Mouse (Mus musculus): ENCODE measurements around the gene Ttc41. TPM values are rescaled to one million over a fixed set of nuclear protein-coding genes. Genes with fewer than 3 reads are reported as not detected.

The Ttc41 gene
- polyA plus RNA-seq, 1 experiment, result 0.47 TPM

DNA sequence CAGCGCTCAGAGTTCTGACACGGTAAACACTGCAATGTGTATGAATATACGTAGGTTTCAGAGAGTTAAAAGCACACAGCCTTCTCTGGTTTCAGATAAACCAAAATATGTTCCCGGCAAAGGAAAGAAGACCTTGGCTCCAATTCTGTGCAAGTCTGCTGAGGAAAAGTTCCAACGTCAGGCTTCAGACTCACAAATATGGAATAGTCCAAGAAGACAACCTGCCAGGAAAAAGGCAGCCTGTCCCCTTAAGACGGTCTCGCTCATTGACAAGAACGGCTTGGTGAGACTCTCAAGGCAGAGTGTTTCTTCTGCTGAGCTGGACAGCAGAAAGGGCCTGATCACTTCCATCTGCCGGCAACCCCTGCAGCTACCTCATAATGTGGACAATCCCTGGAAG, 70.7 kb downstream of the Ttc41 start:
- Histone ChIP-seq H3K27ac (ENCODE audit: insufficient read depth, low read depth, low read length) (no peak overlapping the region), H3K4me3 (ENCODE audit: low read depth, low read length) (no peak overlapping the region), H3K36me3 (ENCODE audit: control insufficient read depth, insufficient read depth, low read length) (no peaks in the 10 kb centered on the region), H3K4me1 (ENCODE audit: control insufficient read depth, insufficient read depth, insufficient read length, low read length) (peaks cover 12% of the 10 kb centered on the region), H3K27me3 (ENCODE audit: control insufficient read depth, insufficient read depth, low read length) (peaks cover 8% of the 10 kb centered on the region)
- no peak for TF ChIP-seq CTCF (IDR thresholded peaks at IDR 0.05; ENCODE audit: extremely low read depth, insufficient read length, insufficient replicate concordance, low read depth, low read length)
- no peak for TF ChIP-seq POLR2A (IDR thresholded peaks at IDR 0.05; ENCODE audit: low read depth, low read length)
- 76% methylated on average over 9 of the region's 9 CpGs for WGBS

DNA sequence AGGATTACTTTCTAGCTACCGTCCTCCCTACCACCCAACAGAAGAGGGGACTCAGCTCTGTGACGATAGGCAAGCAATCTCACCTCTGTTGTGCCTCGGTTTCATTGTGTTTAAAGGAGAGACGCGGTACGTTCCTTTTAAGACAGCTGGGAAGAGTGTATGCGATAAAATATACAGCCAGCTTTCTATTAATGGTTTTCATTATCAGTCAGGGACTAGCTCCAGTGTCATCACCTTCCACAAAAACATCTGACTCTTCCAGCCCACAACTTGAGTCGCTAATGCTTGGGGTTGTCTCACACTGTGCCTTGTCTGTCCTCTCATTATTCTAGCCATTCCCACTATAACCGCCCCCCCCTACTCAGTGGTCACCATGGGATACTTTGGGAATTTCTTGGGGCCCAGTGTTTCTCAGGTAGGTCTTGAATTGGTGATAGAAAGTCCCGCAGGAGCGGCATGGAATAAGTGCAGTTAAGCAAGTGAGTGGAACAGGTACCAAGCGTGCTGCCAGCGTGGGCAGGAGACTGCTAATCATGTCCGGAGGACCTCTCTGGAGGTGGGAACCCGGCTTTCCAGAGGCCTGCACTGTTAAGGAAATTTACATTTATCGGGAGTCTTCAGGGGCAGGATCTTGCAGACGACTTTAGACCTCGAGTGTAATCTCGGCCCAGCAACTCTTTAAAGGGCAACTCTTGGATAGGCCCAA, 72.2 kb downstream of the Ttc41 start:
- Histone ChIP-seq H3K27ac (ENCODE audit: insufficient read depth, low read depth, low read length) (peak overlapping the region; percentile 21), H3K27me3 (ENCODE audit: control insufficient read depth, insufficient read depth, low read length) (peaks cover 8% of the 10 kb centered on the region), H3K4me3 (ENCODE audit: low read depth, low read length) (peak overlapping the region; percentile 64), H3K36me3 (ENCODE audit: control insufficient read depth, insufficient read depth, low read length) (no peaks in the 10 kb centered on the region), H3K4me1 (ENCODE audit: control insufficient read depth, insufficient read depth, insufficient read length, low read length) (peaks cover 12% of the 10 kb centered on the region)
- 25% methylated on average over 19 of the region's 19 CpGs for WGBS
- TF ChIP-seq CTCF (IDR thresholded peaks at IDR 0.05; ENCODE audit: extremely low read depth, insufficient read length, insufficient replicate concordance, low read depth, low read length), result no peak
- no peak for TF ChIP-seq POLR2A (IDR thresholded peaks at IDR 0.05; ENCODE audit: low read depth, low read length)

DNA sequence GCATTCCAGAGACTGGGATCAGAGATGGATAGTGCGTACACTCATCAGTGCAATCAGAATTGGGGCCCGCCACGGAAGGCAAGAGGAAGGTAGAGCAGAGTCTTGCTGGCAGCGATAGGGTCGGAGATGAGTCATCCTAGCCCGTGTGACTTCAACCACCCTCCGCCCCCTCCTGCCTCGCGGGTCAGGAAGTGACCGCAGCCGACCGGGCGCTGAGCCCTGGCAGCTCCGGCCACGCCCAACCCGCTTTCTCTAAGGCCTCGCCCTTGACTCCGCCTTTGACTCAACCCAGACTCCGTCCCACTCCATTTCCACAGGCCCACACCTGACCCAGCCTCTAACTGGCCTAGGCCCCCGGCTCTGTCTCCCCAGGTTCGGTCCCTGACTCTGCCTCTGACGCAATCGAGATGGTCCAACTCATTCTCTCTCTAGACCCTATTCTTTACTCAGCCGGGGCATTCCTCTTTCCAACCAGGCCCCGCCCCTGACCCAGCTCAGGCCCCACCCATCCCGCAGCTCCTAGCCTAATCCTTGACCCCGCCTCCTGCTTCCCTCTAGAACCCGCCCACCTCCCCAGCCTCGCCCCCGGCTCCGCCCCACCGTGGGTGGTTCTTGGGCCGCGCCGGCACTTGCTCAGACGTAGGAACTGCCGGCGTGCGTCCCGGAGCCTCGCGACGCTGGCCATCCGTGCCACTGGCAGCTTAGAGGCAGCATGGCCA, 72.9 kb downstream of the Ttc41 start, which contains the start of gene Nt5dc3:
Gene Nt5dc3, plus strand, starts transcription at position 608 of the 719 bp plus-strand sequence.
- TF ChIP-seq POLR2A (IDR thresholded peaks at IDR 0.05; ENCODE audit: low read depth, low read length) (peak; percentile 91), CTCF (IDR thresholded peaks at IDR 0.05; ENCODE audit: extremely low read depth, insufficient read length, insufficient replicate concordance, low read depth, low read length) (no peak)
- Histone ChIP-seq H3K4me3 (ENCODE audit: low read depth, low read length) (peak within 1 kb of the TSS; percentile 64), H3K4me1 (ENCODE audit: control insufficient read depth, insufficient read depth, insufficient read length, low read length) (peaks cover 12% of the 10 kb centered on the region), H3K36me3 (ENCODE audit: control insufficient read depth, insufficient read depth, low read length) (no peaks in the 10 kb centered on the region), H3K27me3 (ENCODE audit: control insufficient read depth, insufficient read depth, low read length) (peaks cover 8% of the 10 kb centered on the region), H3K27ac (ENCODE audit: insufficient read depth, low read depth, low read length) (peak within 1 kb of the TSS; percentile 43)
- under 1% methylated on average over 44 of the region's 44 CpGs for WGBS

DNA sequence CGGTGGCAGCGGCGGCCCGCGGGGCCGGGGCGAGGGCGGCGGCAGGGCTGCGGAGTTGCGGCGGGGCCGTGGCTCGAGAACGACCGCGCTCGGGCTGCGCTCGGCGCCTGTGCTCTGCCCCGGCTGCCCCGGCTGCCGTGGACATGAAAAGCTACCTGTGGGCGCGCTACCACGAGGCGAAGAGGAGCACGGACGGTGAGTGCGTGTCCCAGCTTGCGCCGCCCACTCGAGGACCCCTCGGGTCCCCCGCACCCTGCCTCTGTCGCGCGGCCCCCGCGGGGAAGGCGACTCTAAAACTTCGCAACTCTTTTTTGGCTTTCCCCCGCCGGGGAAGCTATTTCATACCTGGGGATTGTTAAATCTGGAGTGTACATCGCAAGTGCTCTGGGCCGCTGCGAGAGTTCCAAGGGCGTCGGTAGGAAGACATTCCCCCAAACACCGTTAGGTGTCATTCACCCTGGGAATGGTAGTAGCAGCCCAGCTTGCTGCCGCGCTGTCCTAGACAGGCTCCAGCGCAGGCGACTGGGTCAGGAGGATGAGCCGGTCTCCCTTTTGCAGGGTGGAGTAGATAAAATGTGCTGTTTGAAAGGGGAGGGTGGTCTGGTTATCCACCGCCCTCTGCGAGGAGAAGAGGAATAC, 73.6 kb downstream of the Ttc41 start:
- Histone ChIP-seq H3K27me3 (ENCODE audit: control insufficient read depth, insufficient read depth, low read length) (peaks cover 8% of the 10 kb centered on the region), H3K4me3 (ENCODE audit: low read depth, low read length) (peak overlapping the region; percentile 64), H3K36me3 (ENCODE audit: control insufficient read depth, insufficient read depth, low read length) (no peaks in the 10 kb centered on the region), H3K27ac (ENCODE audit: insufficient read depth, low read depth, low read length) (0 out of 2 replicates have a peak overlapping the region, but pooled peaks have one; percentile 4), H3K4me1 (ENCODE audit: control insufficient read depth, insufficient read depth, insufficient read length, low read length) (peaks cover 12% of the 10 kb centered on the region)
- 1% methylated on average over 56 of the region's 58 CpGs for WGBS
- TF ChIP-seq POLR2A (IDR thresholded peaks at IDR 0.05; ENCODE audit: low read depth, low read length) (no peak), CTCF (IDR thresholded peaks at IDR 0.05; ENCODE audit: extremely low read depth, insufficient read length, insufficient replicate concordance, low read depth, low read length) (peak; percentile 5; the same call in 1 of the 2 replicates)

DNA sequence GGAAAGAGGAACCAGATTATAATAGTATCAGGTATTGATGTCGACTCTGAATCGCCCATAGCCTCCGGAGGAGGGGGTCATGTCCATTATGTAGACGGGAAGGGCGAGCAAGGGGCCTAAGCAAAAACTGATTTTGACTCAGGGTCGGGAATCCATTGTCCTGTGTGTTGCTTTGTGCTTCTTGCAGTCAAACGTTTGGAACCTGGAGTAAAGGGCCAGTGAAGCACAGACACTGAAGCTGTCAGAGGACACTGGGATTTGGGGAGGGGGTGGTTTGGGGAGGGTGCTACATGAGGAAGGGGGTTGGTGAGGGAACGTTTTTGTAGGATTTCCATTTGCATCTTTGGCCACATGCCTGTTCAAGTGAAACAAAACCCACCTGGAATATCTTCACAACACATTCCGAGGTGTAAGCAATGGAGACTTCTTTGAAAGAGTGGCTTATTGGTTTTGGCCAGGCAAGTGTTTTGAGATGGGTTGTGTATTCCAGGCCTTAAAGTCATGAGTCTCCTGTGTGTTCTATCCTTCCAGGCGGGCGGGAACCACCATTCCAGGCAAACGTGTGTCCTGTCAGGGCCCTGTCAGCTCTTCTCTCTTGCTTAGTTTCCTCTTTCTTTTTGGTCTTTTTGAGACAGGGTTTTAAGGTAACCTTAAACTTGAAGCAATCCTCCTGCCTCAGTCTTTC, 74.3 kb downstream of the Ttc41 start:
- TF ChIP-seq POLR2A (IDR thresholded peaks at IDR 0.05; ENCODE audit: low read depth, low read length), result no peak
- Histone ChIP-seq H3K27me3 (ENCODE audit: control insufficient read depth, insufficient read depth, low read length) (peaks cover 8% of the 10 kb centered on the region), H3K36me3 (ENCODE audit: control insufficient read depth, insufficient read depth, low read length) (no peaks in the 10 kb centered on the region), H3K4me3 (ENCODE audit: low read depth, low read length) (peak overlapping the region; percentile 64), H3K27ac (ENCODE audit: insufficient read depth, low read depth, low read length) (no peak overlapping the region), H3K4me1 (ENCODE audit: control insufficient read depth, insufficient read depth, insufficient read length, low read length) (peaks cover 12% of the 10 kb centered on the region)
- 38% methylated on average over 12 of the region's 12 CpGs for WGBS

DNA sequence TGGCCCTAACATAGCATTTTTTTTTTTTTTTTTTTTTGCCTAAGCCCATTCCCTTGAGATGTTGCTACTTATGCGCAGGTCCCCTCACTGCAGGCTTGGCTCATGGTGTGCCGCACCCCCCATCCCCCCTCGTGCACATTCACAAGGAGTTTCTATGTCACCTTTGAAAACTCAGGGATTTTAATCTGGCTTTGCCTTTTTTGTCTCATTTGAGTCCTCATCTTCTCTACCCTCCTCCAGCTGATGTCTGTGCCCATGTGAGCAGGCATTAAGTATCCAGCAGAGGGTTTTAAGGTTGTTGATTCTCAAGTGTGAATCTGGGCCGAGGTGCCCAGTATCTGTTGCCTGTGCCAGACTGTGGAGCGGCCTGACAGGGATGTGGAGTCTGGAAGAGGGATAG, 76.0 kb downstream of the Ttc41 start:
- no peak overlapping the region for H3K4me3 ChIP-seq (ENCODE audit: low read depth, low read length)
- H3K4me1 ChIP-seq (ENCODE audit: control insufficient read depth, insufficient read depth, insufficient read length, low read length), result peaks cover 12% of the 10 kb centered on the region
- WGBS, result 79% methylated on average over 5 of the region's 5 CpGs
- TF ChIP-seq POLR2A (IDR thresholded peaks at IDR 0.05; ENCODE audit: low read depth, low read length), result no peak
- no peak for TF ChIP-seq CTCF (IDR thresholded peaks at IDR 0.05; ENCODE audit: extremely low read depth, insufficient read length, insufficient replicate concordance, low read depth, low read length)
- no peak overlapping the region for H3K27ac ChIP-seq (ENCODE audit: insufficient read depth, low read depth, low read length)
- no peaks in the 10 kb centered on the region for H3K36me3 ChIP-seq (ENCODE audit: control insufficient read depth, insufficient read depth, low read length)
- H3K27me3 ChIP-seq (ENCODE audit: control insufficient read depth, insufficient read depth, low read length), result peaks cover 8% of the 10 kb centered on the region

All from small intestine, adult 2 months (tissue).